Mouse (Mus musculus): Measurements from ENCODE around the gene Shisa9.

Gene Shisa9

GRCm38 (mm10) chr16:12315627-12316026 lies 331.7 kb downstream of the Shisa9 start:
- no peak for DNase-seq (ENCODE audit: low spot score)

All from urinary bladder, postnatal 25 days (tissue).